In genomic region chr14:34867266-34867665, GRCm38 (mm10) we compare ENCODE assay signal across 7 mouse cellular contexts. TPM values are rescaled to one million over a fixed set of nuclear protein-coding genes. Genes with fewer than 3 reads are reported as not detected.
A peak's percentile ranks its signal among the peaks of the same experiment; 100 is the strongest.
DNase-seq lines count a peak whose midpoint lies in the region; ATAC-seq and TF ChIP-seq lines count a peak whose summit lies in the region.

No protein-coding gene starts in this region.

- H3K4me3 ChIP-seq in kidney, embryonic 16.5 days (ENCODE audit: low read length): no peak overlapping the region
- no peak overlapping the region for H3K4me3 ChIP-seq in lung, postnatal 0 days (ENCODE audit: low read depth, low read length)
- no peak overlapping the region for H3K4me3 ChIP-seq in thymus, adult 2 months (ENCODE audit: control insufficient read depth, insufficient read depth, low read length)

- H3K4me2 ChIP-seq in kidney, embryonic 16.5 days (replicated peaks; ENCODE audit: low read depth, low read length): no peak overlapping the region
- no peak overlapping the region for H3K4me2 ChIP-seq in lung, postnatal 0 days (replicated peaks; ENCODE audit: low read depth, low read length)

- H3K27ac ChIP-seq in kidney, embryonic 16.5 days (ENCODE audit: low read length): no peak overlapping the region
- no peak overlapping the region for H3K27ac ChIP-seq in lung, postnatal 0 days (ENCODE audit: low read length)
- no peak overlapping the region for H3K27ac ChIP-seq in thymus, adult 2 months (ENCODE audit: control insufficient read depth, insufficient read depth, low read length)

- no peaks in the 10 kb centered on the region for H3K36me3 ChIP-seq in kidney, embryonic 16.5 days (ENCODE audit: insufficient read depth, low read length)
- H3K36me3 ChIP-seq in lung, postnatal 0 days (ENCODE audit: insufficient read depth, low read length): no peaks in the 10 kb centered on the region
- H3K36me3 ChIP-seq in thymus, adult 2 months (ENCODE audit: control insufficient read depth, insufficient read depth, low read length): no peaks in the 10 kb centered on the region

- TF ChIP-seq EP300 in lung, postnatal 0 days (IDR thresholded peaks at IDR 0.05): no peak

- WGBS in kidney, embryonic 16.5 days: 15% methylated on average over 5 of the region's 5 CpGs
- 19% methylated on average over 5 of the region's 5 CpGs for WGBS in lung, postnatal 0 days
- WGBS in thymus, adult 2 months: 28% methylated on average over 5 of the region's 5 CpGs

- TF ChIP-seq CTCF in lung, postnatal 0 days (IDR thresholded peaks at IDR 0.05): no peak
- TF ChIP-seq CTCF in thymus, adult 2 months (IDR thresholded peaks at IDR 0.05; ENCODE audit: borderline replicate concordance, control insufficient read depth, extremely low read depth, insufficient read depth, low read length, poor library complexity): no peak

- no peak overlapping the region for H3K9ac ChIP-seq in kidney, embryonic 16.5 days (replicated peaks; ENCODE audit: low read length)
- H3K9ac ChIP-seq in lung, postnatal 0 days (replicated peaks; ENCODE audit: low read depth): no peak overlapping the region

- peak; percentile 33 for DNase-seq in kidney, adult 9 months
- DNase-seq in R1 (ENCODE audit: low read depth, low spot score): peak; percentile 55
- DNase-seq in embryo, embryonic 10 days (ENCODE audit: low spot score): peak; percentile 85
- peak; percentile 16 for DNase-seq in lung, postnatal 0 days (ENCODE audit: low spot score)
- no peak for DNase-seq in thymus, adult 2 months

- H3K27me3 ChIP-seq in kidney, embryonic 16.5 days (ENCODE audit: insufficient read depth, low read length): no peaks in the 10 kb centered on the region
- no peaks in the 10 kb centered on the region for H3K27me3 ChIP-seq in lung, postnatal 0 days (replicated peaks; ENCODE audit: insufficient read depth, low read length)
- no peaks in the 10 kb centered on the region for H3K27me3 ChIP-seq in thymus, adult 2 months (ENCODE audit: control insufficient read depth, insufficient read depth, low read length)

- no peak for TF ChIP-seq POLR2A in thymus, adult 2 months (IDR thresholded peaks at IDR 0.05; ENCODE audit: control insufficient read depth, extremely low read depth, insufficient read depth, low read length, poor library complexity)

- H3K9me3 ChIP-seq in kidney, embryonic 16.5 days (ENCODE audit: low read length): no peaks in the 10 kb centered on the region
- no peaks in the 10 kb centered on the region for H3K9me3 ChIP-seq in lung, postnatal 0 days (ENCODE audit: low read length)

- no peaks in the 10 kb centered on the region for H3K4me1 ChIP-seq in kidney, embryonic 16.5 days (ENCODE audit: insufficient read depth, low read length)
- no peaks in the 10 kb centered on the region for H3K4me1 ChIP-seq in lung, postnatal 0 days (ENCODE audit: insufficient read depth, low read depth, low read length)
- H3K4me1 ChIP-seq in thymus, adult 2 months (replicated peaks; ENCODE audit: control insufficient read depth, insufficient read depth, low read length): no peaks in the 10 kb centered on the region

- ATAC-seq in kidney, embryonic 16.5 days (ENCODE audit: low FRiP score, low TSS enrichment): no peak
- ATAC-seq in lung, postnatal 0 days: no peak
- ATAC-seq in granulocyte monocyte progenitor cell, adult 5-6 weeks (replicated peaks; ENCODE audit: poor library complexity, severe bottlenecking): no peak

RNA-seq across cellular contexts. Expression of gene Grid1, which starts 47.4 kb away (rescaled TPM):
- polyA plus RNA-seq in kidney, embryonic 16.5 days (2015; fragmentation: Nextera tagmentation; extraction: Ambion mirVana): 0.80 and 0.89 TPM in 2 replicates
- 0.02 and 0.29 TPM in 2 replicates for polyA plus RNA-seq in lung, postnatal 0 days (2015; fragmentation: Nextera tagmentation; extraction: Ambion mirVana)
- total RNA-seq in granulocyte monocyte progenitor cell, adult 5-6 weeks (2014; fragmentation: Nextera tagmentation): not detected in 2 replicates
- total RNA-seq in granulocyte monocyte progenitor cell, adult 5-6 weeks (2017): not detected in 2 replicates
- polyA plus RNA-seq in thymus, adult 2 months (2012; rRNA removed): 0.19 and 0.26 TPM in 2 replicates
